Mouse (Mus musculus) liver, adult 2 months (tissue): ENCODE data around the gene Fam171a1. TPM values are rescaled to one million over a fixed set of nuclear protein-coding genes. Genes with fewer than 3 reads are reported as not detected.

Experiments
- DNase-seq: peaks from one replicate; pipeline ENCODE4 v3.0.0-alpha.2; 2011; ENCODE audit warnings: low read depth, low spot score; ENCODE audit errors: extremely low read depth
- H3K27ac ChIP-seq: fragments of 200-500 bp; replicated peaks from 2 replicates; pipeline ENCODE4 v1.5.1; 2012; ENCODE audit warnings: low read depth, mild to moderate bottlenecking, control low read depth, inconsistent platforms, low read length; ENCODE audit not compliant: insufficient read depth
- H3K27me3 ChIP-seq: fragments of 200-500 bp; 2 replicates; pipeline ENCODE4 v1.6.1; 2012; ENCODE audit warnings: mild to moderate bottlenecking, moderate library complexity, low read length, inconsistent platforms; ENCODE audit not compliant: control insufficient read depth, insufficient read depth
- H3K36me3 ChIP-seq: fragments of 200-500 bp; 2 replicates; pipeline ENCODE4 v1.6.1; 2012; ENCODE audit warnings: low read length, inconsistent platforms; ENCODE audit not compliant: control insufficient read depth, insufficient read depth
- H3K4me1 ChIP-seq: fragments of 200-500 bp; 2 replicates; pipeline ENCODE4 v1.6.1; 2011; ENCODE audit warnings: low read length; ENCODE audit not compliant: control insufficient read depth, insufficient read depth
- H3K4me3 ChIP-seq: fragments of 200-500 bp; 2 replicates; pipeline ENCODE4 v1.5.1; 2011; ENCODE audit warnings: low read depth, mild to moderate bottlenecking, control low read depth, low read length, moderate library complexity; ENCODE audit not compliant: insufficient read depth
- H3K79me2 ChIP-seq: fragments of 200-500 bp; 2 replicates; pipeline ENCODE4 v1.6.1; 2012; ENCODE audit warnings: inconsistent platforms, mild to moderate bottlenecking, low read length, moderate library complexity; ENCODE audit not compliant: control insufficient read depth, insufficient read depth
- H3K9ac ChIP-seq: fragments of 200-500 bp; 2 replicates; pipeline ENCODE4 v1.6.1; 2012; ENCODE audit warnings: low read depth, mild to moderate bottlenecking, control low read depth, inconsistent platforms, low read length
- CTCF ChIP-seq: fragments of 200-500 bp; IDR thresholded peaks from 2 replicates; pipeline ENCODE4 v1.5.1; 2011; ENCODE audit warnings: low read depth, low read length, control low read depth
- POLR2A ChIP-seq: fragments of 200-500 bp; IDR thresholded peaks from 2 replicates; pipeline ENCODE4 v1.6.1; 2011; ENCODE audit warnings: low read length, control low read depth; ENCODE audit not compliant: insufficient read depth; ENCODE audit errors: extremely low read depth
- WGBS: fragments of 180-500 bp; shearing (Covaris S2); methylation state at CpG from one replicate; pipeline ENCODE4 v1.1.7; 2018; 5-methylcytosine and 5-hydroxymethylcytosine counted together
- polyA plus RNA-seq: library from polyadenylated mRNA; depleted of rRNA; stranded (reverse); fragments of >200 nt; gene quantifications from 2 replicates; pipeline ENCODE4 v1.2.3, GENCODE M21; 2012
- total RNA-seq: library from RNA; depleted of rRNA; stranded (reverse); fragments of >200 nt; gene quantifications from 2 replicates; pipeline ENCODE4 v1.2.3, GENCODE M21; 2014

Gene Fam171a1
- total and polyA plus RNA-seq, 2 experiments, result 2.2 to 3.8 TPM

- Histone ChIP-seq H3K4me3 (peak overlapping the region; percentile 71), H3K79me2 (no peaks in the 10 kb centered on the region; the same call in 1 of the 2 replicates), H3K36me3 (no peaks in the 10 kb centered on the region), H3K27ac (no peak overlapping the region), H3K27me3 (no peaks in the 10 kb centered on the region), H3K9ac (peak overlapping the region; percentile 71), H3K4me1 (peaks cover 2% of the 10 kb centered on the region)
- TF ChIP-seq POLR2A, result no peak
- peak; percentile 63 for TF ChIP-seq CTCF
- under 1% methylated on average over 79 of the region's 93 CpGs for WGBS
- no peak for DNase-seq
These were observed 4.3 kb downstream of the Fam171a1 start for GRCm38 (mm10) chr2:3118203-3118941.

GRCm38 (mm10) chr2:3118969-3119368 lies 4.9 kb downstream of the Fam171a1 start:
- Histone ChIP-seq H3K4me3 (peak overlapping the region; percentile 71), H3K79me2 (no peaks in the 10 kb centered on the region; the same call in 1 of the 2 replicates), H3K9ac (peak overlapping the region; percentile 71; the same call in 1 of the 2 replicates), H3K27me3 (no peaks in the 10 kb centered on the region), H3K4me1 (peaks cover 2% of the 10 kb centered on the region), H3K27ac (no peak overlapping the region), H3K36me3 (no peaks in the 10 kb centered on the region)
- no peak for DNase-seq
- TF ChIP-seq CTCF (no peak), POLR2A (no peak)
- 4% methylated on average over 16 of the region's 16 CpGs for WGBS

- Histone ChIP-seq H3K36me3 (no peaks in the 10 kb centered on the region), H3K4me1 (peaks cover 2% of the 10 kb centered on the region), H3K27me3 (no peaks in the 10 kb centered on the region), H3K4me3 (peak overlapping the region; percentile 71; the same call in 1 of the 2 replicates), H3K27ac (no peak overlapping the region), H3K9ac (no peak overlapping the region), H3K79me2 (no peaks in the 10 kb centered on the region; the same call in 1 of the 2 replicates)
- DNase-seq, result no peak
- WGBS, result 50% methylated on average over 4 of the region's 4 CpGs
- TF ChIP-seq POLR2A, result no peak
- TF ChIP-seq CTCF, result no peak
These were observed 5.4 kb downstream of the Fam171a1 start for GRCm38 (mm10) chr2:3119371-3119935.

GRCm38 (mm10) chr2:3122571-3122970 lies 8.5 kb downstream of the Fam171a1 start:
- H3K79me2 ChIP-seq, result no peaks in the 10 kb centered on the region; the same call in 1 of the 2 replicates
- no peak overlapping the region for H3K4me3 ChIP-seq
- H3K9ac ChIP-seq, result no peak overlapping the region
- H3K36me3 ChIP-seq, result no peaks in the 10 kb centered on the region
- no peak overlapping the region for H3K27ac ChIP-seq
- no peaks in the 10 kb centered on the region for H3K27me3 ChIP-seq
- no peak for DNase-seq
- TF ChIP-seq CTCF, result no peak
- no peak for TF ChIP-seq POLR2A
- peaks cover 2% of the 10 kb centered on the region; the same call in 1 of the 2 replicates for H3K4me1 ChIP-seq
- 58% methylated on average over 4 of the region's 4 CpGs for WGBS

GRCm38 (mm10) chr2:3127256-3127883 lies 13.3 kb downstream of the Fam171a1 start:
- H3K27me3 ChIP-seq, result no peaks in the 10 kb centered on the region
- H3K27ac ChIP-seq, result no peak overlapping the region
- DNase-seq, result no peak
- no peak overlapping the region for H3K9ac ChIP-seq
- no peak overlapping the region for H3K4me3 ChIP-seq
- H3K79me2 ChIP-seq, result no peaks in the 10 kb centered on the region; the same call in 1 of the 2 replicates
- H3K36me3 ChIP-seq, result no peaks in the 10 kb centered on the region
- peaks cover under 1% of the 10 kb centered on the region; the same call in 1 of the 2 replicates for H3K4me1 ChIP-seq
- 85% methylated on average over 4 of the region's 4 CpGs for WGBS
- TF ChIP-seq CTCF (no peak), POLR2A (no peak)
